Mouse (Mus musculus) limb, embryonic 15.5 days (tissue): Measurements from ENCODE around the gene Gm20388. TPM values are rescaled to one million over a fixed set of nuclear protein-coding genes. Genes with fewer than 3 reads are reported as not detected.

Source experiments
- ATAC-seq: fragments of 200-750 bp; cut with Nextera tagmentation; 2 replicates; pipeline ENCODE4 v1.8.0; 2017; ENCODE audit warnings: low read depth, moderate TSS enrichment; ENCODE audit not compliant: insufficient number of reproducible peaks, low FRiP score, low TSS enrichment
- H3K27ac ChIP-seq: fragments of 300-500 bp; sonication (generic); 2 replicates; pipeline ENCODE4 v1.5.1; 2015; ENCODE audit warnings: moderate library complexity, mild to moderate bottlenecking, inconsistent platforms
- H3K27me3 ChIP-seq: fragments of 300-500 bp; sonication (generic); 2 replicates; pipeline ENCODE4 v1.6.1; 2015; ENCODE audit warnings: inconsistent platforms
- H3K36me3 ChIP-seq: fragments of 300-500 bp; sonication (generic); 2 replicates; pipeline ENCODE4 v1.6.1; 2015; ENCODE audit warnings: inconsistent platforms
- H3K4me1 ChIP-seq: fragments of 300-500 bp; sonication (generic); 2 replicates; pipeline ENCODE4 v1.6.1; 2015; ENCODE audit warnings: inconsistent platforms
- H3K4me2 ChIP-seq: fragments of 300-500 bp; sonication (generic); 2 replicates; pipeline ENCODE4 v1.6.1; 2015; ENCODE audit warnings: mild to moderate bottlenecking, inconsistent platforms
- H3K4me3 ChIP-seq: fragments of 300-500 bp; sonication (generic); 2 replicates; pipeline ENCODE4 v1.5.1; 2015; ENCODE audit warnings: mild to moderate bottlenecking, inconsistent platforms
- H3K9ac ChIP-seq: fragments of 300-500 bp; sonication (generic); 2 replicates; pipeline ENCODE4 v1.6.1; 2015; ENCODE audit warnings: inconsistent platforms
- H3K9me3 ChIP-seq: fragments of 300-500 bp; sonication (generic); 2 replicates; pipeline ENCODE4 v1.6.1; 2016; ENCODE audit warnings: inconsistent platforms
- WGBS: fragments of 180-500 bp; shearing (Covaris S2); methylation state at CpG from one replicate; pipeline ENCODE4 v1.1.7; 2015; 5-methylcytosine and 5-hydroxymethylcytosine counted together
- polyA plus RNA-seq: library from polyadenylated mRNA; unstranded; fragments of >200 nt; fragmentation: Nextera tagmentation; extraction: Ambion mirVana; gene quantifications from 2 replicates; pipeline ENCODE4 v1.2.1, GENCODE M21; 2015

The Gm20388 gene
- polyA plus RNA-seq, 1 experiment from 2014 or later = 4.9 TPM

GRCm38 (mm10) chr8:119916237-119916892 is 5.7 kb downstream of the Gm20388 start:
- H3K4me3 ChIP-seq = no peak overlapping the region
- peaks cover 46% of the 10 kb centered on the region for H3K4me1 ChIP-seq
- 75% methylated on average over 16 of the region's 16 CpGs for WGBS
- H3K4me2 ChIP-seq = no peak overlapping the region
- H3K36me3 ChIP-seq = no peaks in the 10 kb centered on the region; the same call in 1 of the 2 replicates
- H3K27ac ChIP-seq = no peak overlapping the region
- no peaks in the 10 kb centered on the region for H3K9me3 ChIP-seq
- no peak for ATAC-seq
- no peak overlapping the region for H3K9ac ChIP-seq
- H3K27me3 ChIP-seq = no peaks in the 10 kb centered on the region

GRCm38 (mm10) chr8:119917415-119917814 is 6.8 kb downstream of the Gm20388 start:
- no peaks in the 10 kb centered on the region for H3K9me3 ChIP-seq
- H3K4me1 ChIP-seq = peaks cover 39% of the 10 kb centered on the region
- no peak overlapping the region for H3K4me2 ChIP-seq
- H3K9ac ChIP-seq = no peak overlapping the region
- no peak for ATAC-seq
- no peak overlapping the region for H3K27ac ChIP-seq
- H3K36me3 ChIP-seq = no peaks in the 10 kb centered on the region; the same call in 1 of the 2 replicates
- no peaks in the 10 kb centered on the region for H3K27me3 ChIP-seq
- no peak overlapping the region for H3K4me3 ChIP-seq
- 87% methylated on average over 3 of the region's 3 CpGs for WGBS

GRCm38 (mm10) chr8:119918155-119918567 is 7.5 kb downstream of the Gm20388 start:
- H3K27me3 ChIP-seq = no peaks in the 10 kb centered on the region
- no peaks in the 10 kb centered on the region for H3K9me3 ChIP-seq
- no peaks in the 10 kb centered on the region; the same call in 1 of the 2 replicates for H3K36me3 ChIP-seq
- H3K9ac ChIP-seq = no peak overlapping the region
- H3K4me3 ChIP-seq = no peak overlapping the region
- WGBS = 75% methylated on average over 1 of the region's 1 CpGs
- H3K4me2 ChIP-seq = no peak overlapping the region
- no peak for ATAC-seq
- no peak overlapping the region for H3K27ac ChIP-seq
- peaks cover 32% of the 10 kb centered on the region for H3K4me1 ChIP-seq

GRCm38 (mm10) chr8:119923259-119923658 is 12.6 kb downstream of the Gm20388 start:
- Histone ChIP-seq H3K4me2 (no peak overlapping the region), H3K4me3 (no peak overlapping the region), H3K4me1 (0 out of 2 replicates have a peak, but pooled peaks cover 7% of the 10 kb centered on the region), H3K27me3 (no peaks in the 10 kb centered on the region), H3K36me3 (no peaks in the 10 kb centered on the region), H3K9ac (no peak overlapping the region), H3K27ac (no peak overlapping the region), H3K9me3 (no peaks in the 10 kb centered on the region)
- no peak for ATAC-seq
- 84% methylated on average over 5 of the region's 5 CpGs for WGBS

- Histone ChIP-seq H3K27me3 (no peaks in the 10 kb centered on the region), H3K9ac (no peak overlapping the region), H3K27ac (no peak overlapping the region), H3K4me1 (0 out of 2 replicates have a peak, but pooled peaks cover 7% of the 10 kb centered on the region), H3K9me3 (no peaks in the 10 kb centered on the region), H3K4me2 (no peak overlapping the region), H3K4me3 (no peak overlapping the region), H3K36me3 (no peaks in the 10 kb centered on the region)
- ATAC-seq = no peak
- WGBS = 87% methylated on average over 4 of the region's 4 CpGs
These were observed 14.8 kb downstream of the Gm20388 start for GRCm38 (mm10) chr8:119925428-119925827.

- Histone ChIP-seq H3K9me3 (no peaks in the 10 kb centered on the region), H3K36me3 (no peaks in the 10 kb centered on the region), H3K4me3 (no peak overlapping the region), H3K27me3 (no peaks in the 10 kb centered on the region), H3K27ac (no peak overlapping the region), H3K9ac (no peak overlapping the region), H3K4me1 (0 out of 2 replicates have a peak, but pooled peaks cover 7% of the 10 kb centered on the region), H3K4me2 (no peak overlapping the region)
- WGBS = 71% methylated on average over 2 of the region's 2 CpGs
- no peak for ATAC-seq
These were observed 15.8 kb downstream of the Gm20388 start for GRCm38 (mm10) chr8:119926474-119926873.

- 0 out of 2 replicates have a peak, but pooled peaks cover 7% of the 10 kb centered on the region for H3K4me1 ChIP-seq
- no peak overlapping the region for H3K4me3 ChIP-seq
- no peak overlapping the region for H3K4me2 ChIP-seq
- H3K27me3 ChIP-seq = no peaks in the 10 kb centered on the region
- no peak overlapping the region for H3K9ac ChIP-seq
- WGBS = 49% methylated on average over 6 of the region's 6 CpGs
- no peak overlapping the region for H3K27ac ChIP-seq
- H3K36me3 ChIP-seq = peaks cover 7% of the 10 kb centered on the region; the same call in 1 of the 2 replicates
- no peaks in the 10 kb centered on the region for H3K9me3 ChIP-seq
- no peak for ATAC-seq
These were observed 16.9 kb downstream of the Gm20388 start for GRCm38 (mm10) chr8:119927422-119928092.

GRCm38 (mm10) chr8:119931317-119931716 is 20.7 kb downstream of the Gm20388 start:
- 0 out of 2 replicates have a peak, but pooled peaks cover 7% of the 10 kb centered on the region for H3K4me1 ChIP-seq
- no peak overlapping the region for H3K9ac ChIP-seq
- peaks cover 31% of the 10 kb centered on the region for H3K36me3 ChIP-seq
- H3K4me3 ChIP-seq = no peak overlapping the region
- H3K27me3 ChIP-seq = no peaks in the 10 kb centered on the region
- H3K9me3 ChIP-seq = no peaks in the 10 kb centered on the region
- H3K4me2 ChIP-seq = no peak overlapping the region
- no peak for ATAC-seq
- no peak overlapping the region for H3K27ac ChIP-seq
- WGBS = 79% methylated on average over 4 of the region's 4 CpGs

- peaks cover 42% of the 10 kb centered on the region for H3K36me3 ChIP-seq
- H3K27ac ChIP-seq = no peak overlapping the region
- H3K4me1 ChIP-seq = no peaks in the 10 kb centered on the region
- no peak overlapping the region for H3K9ac ChIP-seq
- no peak overlapping the region for H3K4me2 ChIP-seq
- WGBS = 93% methylated on average over 4 of the region's 4 CpGs
- no peaks in the 10 kb centered on the region for H3K9me3 ChIP-seq
- no peak for ATAC-seq
- no peak overlapping the region for H3K4me3 ChIP-seq
- no peaks in the 10 kb centered on the region for H3K27me3 ChIP-seq
These were observed 23.0 kb downstream of the Gm20388 start for GRCm38 (mm10) chr8:119933681-119934080.

- Histone ChIP-seq H3K4me3 (no peak overlapping the region), H3K36me3 (peaks cover 51% of the 10 kb centered on the region), H3K27ac (no peak overlapping the region), H3K27me3 (no peaks in the 10 kb centered on the region), H3K9me3 (no peaks in the 10 kb centered on the region), H3K4me2 (no peak overlapping the region), H3K9ac (no peak overlapping the region), H3K4me1 (no peaks in the 10 kb centered on the region)
- no peak for ATAC-seq
- WGBS = 69% methylated on average over 6 of the region's 6 CpGs
These were observed 24.9 kb downstream of the Gm20388 start for GRCm38 (mm10) chr8:119935541-119935940.

- ATAC-seq = no peak
- H3K9ac ChIP-seq = no peak overlapping the region
- H3K36me3 ChIP-seq = peaks cover 54% of the 10 kb centered on the region
- H3K27ac ChIP-seq = no peak overlapping the region
- no peaks in the 10 kb centered on the region for H3K4me1 ChIP-seq
- no peaks in the 10 kb centered on the region for H3K9me3 ChIP-seq
- no peak overlapping the region for H3K4me2 ChIP-seq
- WGBS = 82% methylated on average over 7 of the region's 7 CpGs
- H3K27me3 ChIP-seq = no peaks in the 10 kb centered on the region
- H3K4me3 ChIP-seq = no peak overlapping the region
These were observed 27.8 kb downstream of the Gm20388 start for GRCm38 (mm10) chr8:119938481-119938880.

- Histone ChIP-seq H3K4me1 (no peaks in the 10 kb centered on the region), H3K9ac (no peak overlapping the region), H3K27ac (no peak overlapping the region), H3K4me2 (no peak overlapping the region), H3K4me3 (no peak overlapping the region), H3K9me3 (no peaks in the 10 kb centered on the region), H3K27me3 (no peaks in the 10 kb centered on the region), H3K36me3 (peaks cover 59% of the 10 kb centered on the region)
- 76% methylated on average over 2 of the region's 2 CpGs for WGBS
- no peak for ATAC-seq
These were observed 28.7 kb downstream of the Gm20388 start for GRCm38 (mm10) chr8:119939336-119939735.
